Mouse (Mus musculus): Measurements from ENCODE around the gene Hoxd4. TPM values are rescaled to one million over a fixed set of nuclear protein-coding genes. Genes with fewer than 3 reads are reported as not detected.

Hoxd4 gene
- polyA plus RNA-seq, 1 experiment from 2014 or later = 0.29 TPM

DNA sequence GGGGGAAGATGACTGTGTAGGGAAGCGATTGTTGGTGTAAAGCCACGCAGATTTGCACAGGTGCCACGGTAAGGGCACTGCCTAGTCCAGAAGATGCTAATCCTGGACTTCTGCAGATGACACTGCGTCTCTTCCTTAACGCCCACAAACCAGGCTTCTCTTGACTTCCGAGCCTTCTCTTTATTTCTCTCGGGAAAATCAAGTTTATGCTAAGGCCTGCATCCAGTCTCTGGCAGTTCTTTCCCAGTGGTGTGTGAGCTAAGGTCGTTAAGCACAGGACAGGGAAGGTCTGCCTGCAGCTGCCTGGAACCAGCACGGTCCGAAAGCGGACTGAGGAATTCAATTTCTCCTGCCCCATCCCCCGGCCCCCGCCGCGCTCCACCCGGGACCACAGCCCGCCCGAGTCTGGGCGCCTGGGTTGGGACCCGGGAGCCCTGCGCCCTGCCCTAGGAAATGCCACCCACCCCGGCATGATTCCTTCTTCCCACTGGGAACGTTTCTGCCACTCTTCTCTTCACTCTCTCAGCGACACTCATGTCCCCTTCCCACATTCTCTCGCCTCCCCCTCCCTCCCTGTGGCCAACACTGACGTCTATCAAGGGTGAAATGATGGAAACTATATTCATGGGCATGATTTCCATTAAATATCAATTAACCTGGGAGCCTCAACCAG lies 7.9 kb upstream of the Hoxd4 start:
- peaks cover 4% of the 10 kb centered on the region; the same call in 1 of the 2 replicates for H3K36me3 ChIP-seq
- peak overlapping the region; percentile 90; the same call in 1 of the 2 replicates for H3K4me2 ChIP-seq
- WGBS = 10% methylated on average over 26 of the region's 26 CpGs
- H3K4me1 ChIP-seq = peaks cover 39% of the 10 kb centered on the region
- peaks cover 88% of the 10 kb centered on the region for H3K27me3 ChIP-seq
- H3K27ac ChIP-seq = peak overlapping the region; percentile 83; the same call in 1 of the 2 replicates
- H3K9me3 ChIP-seq = no peaks in the 10 kb centered on the region
- ATAC-seq (ENCODE audit: insufficient number of reproducible peaks, low FRiP score, low TSS enrichment, low read depth) = peak; percentile 15; the same call in 1 of the 2 replicates
- peak overlapping the region; percentile 61 for H3K4me3 ChIP-seq
- H3K9ac ChIP-seq = no peak overlapping the region

DNA sequence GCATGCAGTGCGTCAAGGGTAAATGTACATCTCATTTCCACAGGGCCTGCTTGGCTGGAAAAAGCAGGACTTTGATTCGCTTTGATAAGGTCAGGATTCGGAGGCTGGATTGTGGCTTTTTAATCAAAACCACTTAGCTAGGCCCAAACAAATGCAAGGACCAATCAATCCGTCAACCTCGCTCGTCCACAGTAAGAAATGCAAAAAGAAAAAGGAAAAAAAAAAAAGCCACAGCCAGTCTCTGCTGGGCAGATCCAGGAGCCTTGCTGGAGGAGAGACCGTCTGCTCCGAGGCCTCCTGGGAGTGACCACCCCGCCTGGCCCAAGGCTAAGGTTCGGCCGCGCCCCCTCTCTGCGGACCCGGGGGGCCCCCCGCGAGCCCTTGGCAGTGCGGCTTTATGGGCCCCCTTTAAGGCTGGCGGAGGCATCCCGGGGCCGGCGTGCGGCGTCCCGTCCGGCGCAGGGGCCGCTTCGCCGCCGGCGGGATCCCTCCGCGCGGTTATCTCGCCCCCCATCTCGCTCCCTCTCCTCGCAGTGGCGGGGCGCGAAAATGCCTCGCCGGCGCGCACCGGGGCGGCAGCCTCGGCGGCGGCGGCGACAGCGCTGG lies 7.2 kb upstream of the Hoxd4 start, which contains the start of gene Hoxd8:
Gene Hoxd8 (plus strand): TSS at position 223 of the 606 bp plus-strand sequence.
- peaks cover 37% of the 10 kb centered on the region for H3K4me1 ChIP-seq
- H3K9me3 ChIP-seq = no peaks in the 10 kb centered on the region
- H3K27ac ChIP-seq = peak within 1 kb of the TSS; percentile 83
- H3K27me3 ChIP-seq = peaks cover 88% of the 10 kb centered on the region
- H3K4me3 ChIP-seq = peak within 1 kb of the TSS; percentile 61
- peaks cover 4% of the 10 kb centered on the region; the same call in 1 of the 2 replicates for H3K36me3 ChIP-seq
- 1% methylated on average over 42 of the region's 52 CpGs for WGBS
- ATAC-seq (ENCODE audit: insufficient number of reproducible peaks, low FRiP score, low TSS enrichment, low read depth) = no peak
- peak within 1 kb of the TSS; percentile 54 for H3K9ac ChIP-seq
- H3K4me2 ChIP-seq = peak within 1 kb of the TSS; percentile 90

GRCm38 (mm10) chr2:74704999-74705466 lies 6.7 kb upstream of the Hoxd4 start:
- Histone ChIP-seq H3K4me3 (peak overlapping the region; percentile 61), H3K27ac (peak overlapping the region; percentile 83), H3K9ac (peak overlapping the region; percentile 54), H3K27me3 (peaks cover 88% of the 10 kb centered on the region), H3K4me2 (peak overlapping the region; percentile 90), H3K36me3 (peaks cover 3% of the 10 kb centered on the region; the same call in 1 of the 2 replicates), H3K4me1 (peaks cover 33% of the 10 kb centered on the region), H3K9me3 (no peaks in the 10 kb centered on the region)
- WGBS = 0% methylated on average over 17 of the region's 66 CpGs
- ATAC-seq (ENCODE audit: insufficient number of reproducible peaks, low FRiP score, low TSS enrichment, low read depth) = no peak; the same call in 1 of the 2 replicates

GRCm38 (mm10) chr2:74705467-74706089 lies 6.2 kb upstream of the Hoxd4 start:
- peak overlapping the region; percentile 90 for H3K4me2 ChIP-seq
- under 1% methylated on average over 80 of the region's 85 CpGs for WGBS
- H3K9ac ChIP-seq = peak overlapping the region; percentile 54
- peaks cover 27% of the 10 kb centered on the region for H3K4me1 ChIP-seq
- H3K27me3 ChIP-seq = peaks cover 88% of the 10 kb centered on the region
- H3K4me3 ChIP-seq = peak overlapping the region; percentile 61
- ATAC-seq (ENCODE audit: insufficient number of reproducible peaks, low FRiP score, low TSS enrichment, low read depth) = no peak
- H3K27ac ChIP-seq = peak overlapping the region; percentile 83
- H3K9me3 ChIP-seq = no peaks in the 10 kb centered on the region
- H3K36me3 ChIP-seq = no peaks in the 10 kb centered on the region

DNA sequence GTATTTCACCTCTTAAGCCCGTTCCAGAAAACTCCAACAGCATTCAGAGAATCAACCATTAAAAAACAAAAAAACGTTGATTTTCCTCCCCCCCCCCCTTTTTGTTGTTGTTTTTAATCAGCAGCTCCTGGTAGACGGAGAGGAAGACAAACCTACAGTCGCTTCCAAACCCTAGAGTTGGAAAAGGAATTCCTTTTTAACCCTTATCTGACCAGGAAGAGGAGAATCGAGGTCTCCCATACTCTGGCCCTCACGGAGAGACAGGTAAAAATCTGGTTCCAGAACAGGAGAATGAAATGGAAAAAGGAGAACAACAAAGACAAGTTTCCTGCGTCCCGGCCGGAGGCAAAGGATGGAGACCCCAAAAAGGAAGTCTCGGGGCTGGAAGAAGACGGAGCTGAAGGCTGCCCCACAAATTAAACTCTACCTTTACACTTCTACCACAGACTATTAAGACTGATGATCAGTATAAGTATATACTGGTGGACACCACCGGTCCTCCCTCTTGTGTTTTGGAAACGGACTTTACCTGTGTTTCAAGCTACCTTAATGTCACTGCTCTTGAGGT lies 5.3 kb upstream of the Hoxd4 start:
- H3K9ac ChIP-seq = no peak overlapping the region
- peak overlapping the region; percentile 90; the same call in 1 of the 2 replicates for H3K4me2 ChIP-seq
- H3K9me3 ChIP-seq = no peaks in the 10 kb centered on the region
- 7% methylated on average over 13 of the region's 13 CpGs for WGBS
- H3K4me3 ChIP-seq = peak overlapping the region; percentile 61
- no peak overlapping the region for H3K27ac ChIP-seq
- no peak for ATAC-seq (ENCODE audit: insufficient number of reproducible peaks, low FRiP score, low TSS enrichment, low read depth)
- peaks cover 24% of the 10 kb centered on the region for H3K4me1 ChIP-seq
- H3K36me3 ChIP-seq = no peaks in the 10 kb centered on the region
- peaks cover 86% of the 10 kb centered on the region for H3K27me3 ChIP-seq

GRCm38 (mm10) chr2:74707599-74707998 lies 4.1 kb upstream of the Hoxd4 start:
- Histone ChIP-seq H3K36me3 (no peaks in the 10 kb centered on the region), H3K27me3 (peaks cover 94% of the 10 kb centered on the region), H3K27ac (no peak overlapping the region), H3K4me1 (peaks cover 33% of the 10 kb centered on the region), H3K4me2 (no peak overlapping the region), H3K9me3 (no peaks in the 10 kb centered on the region), H3K9ac (no peak overlapping the region), H3K4me3 (0 out of 2 replicates have a peak overlapping the region, but pooled peaks have one; percentile 4)
- no peak for ATAC-seq (ENCODE audit: insufficient number of reproducible peaks, low FRiP score, low TSS enrichment, low read depth)
- WGBS = 36% methylated on average over 7 of the region's 7 CpGs

DNA sequence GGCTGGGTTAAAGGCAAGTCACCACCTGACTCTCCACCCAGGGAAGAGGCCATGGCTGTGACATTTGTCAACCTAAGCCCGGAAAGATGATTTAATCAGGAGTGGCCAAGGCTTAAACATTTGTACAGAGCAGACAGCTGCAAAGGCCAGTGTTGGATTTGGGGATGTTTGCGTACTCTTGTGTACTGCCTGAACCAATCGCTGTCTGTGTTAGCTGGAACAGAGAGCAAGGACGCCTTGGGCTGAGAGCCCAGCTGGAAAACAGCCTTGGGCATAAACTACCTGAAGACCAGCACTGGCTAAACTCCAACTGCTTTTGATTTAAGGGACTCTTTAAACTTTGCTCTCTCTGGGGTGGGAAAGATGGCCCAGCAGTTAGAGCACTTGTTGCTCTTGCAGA lies 3.1 kb upstream of the Hoxd4 start:
- H3K4me2 ChIP-seq = no peak overlapping the region
- H3K9me3 ChIP-seq = no peaks in the 10 kb centered on the region
- no peaks in the 10 kb centered on the region for H3K36me3 ChIP-seq
- WGBS = 27% methylated on average over 4 of the region's 4 CpGs
- no peak overlapping the region for H3K9ac ChIP-seq
- H3K4me3 ChIP-seq = no peak overlapping the region
- no peak for ATAC-seq (ENCODE audit: insufficient number of reproducible peaks, low FRiP score, low TSS enrichment, low read depth)
- peaks cover 32% of the 10 kb centered on the region for H3K4me1 ChIP-seq
- H3K27me3 ChIP-seq = peaks cover 96% of the 10 kb centered on the region
- no peak overlapping the region for H3K27ac ChIP-seq

DNA sequence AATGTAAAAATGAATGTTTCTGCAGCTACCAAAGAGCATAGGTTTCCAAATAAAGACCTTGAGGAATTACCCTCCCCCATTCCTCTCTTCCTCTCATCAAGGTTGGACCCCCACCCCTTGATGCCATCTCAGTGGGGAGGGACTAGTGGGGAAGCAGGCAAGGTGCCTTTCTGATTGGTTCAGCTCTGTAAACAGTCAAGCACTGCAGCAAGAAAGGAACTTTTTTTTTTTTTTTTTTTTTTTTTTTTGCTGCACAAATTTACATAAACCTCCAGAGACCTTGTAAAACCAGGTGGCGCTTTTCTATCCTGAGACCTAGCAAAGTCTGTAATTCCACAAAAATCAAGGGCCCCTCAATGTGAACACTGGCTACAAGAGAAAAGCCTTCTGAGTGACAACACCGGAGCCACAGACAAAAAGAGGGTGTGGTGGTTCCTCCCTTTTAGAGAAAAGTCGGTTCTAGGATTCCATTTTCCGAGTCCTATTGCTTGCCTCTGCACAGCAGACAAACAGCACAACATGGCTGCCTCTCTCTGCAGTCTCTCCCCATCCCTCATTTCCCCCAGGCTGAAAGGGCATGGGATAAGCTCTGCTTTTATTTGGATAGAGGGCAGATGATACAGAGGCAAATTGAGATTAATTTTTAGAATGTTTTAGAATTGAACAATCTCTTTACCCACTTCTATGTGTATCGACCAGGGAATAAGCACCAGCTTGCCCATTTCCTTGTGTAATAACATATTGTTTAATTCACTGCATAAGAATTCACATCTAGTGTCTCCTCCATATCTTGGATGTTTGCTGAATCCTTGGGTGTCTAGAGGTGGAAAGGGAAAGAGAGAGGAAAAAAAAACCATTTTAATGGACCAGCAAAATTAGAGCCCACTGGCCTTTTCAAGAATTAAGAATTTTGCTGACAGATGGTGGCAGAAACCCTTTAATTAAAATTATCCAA lies 2.0 kb upstream of the Hoxd4 start:
- Histone ChIP-seq H3K27ac (no peak overlapping the region), H3K27me3 (peaks cover 96% of the 10 kb centered on the region), H3K36me3 (no peaks in the 10 kb centered on the region), H3K9me3 (no peaks in the 10 kb centered on the region), H3K9ac (no peak overlapping the region), H3K4me1 (peaks cover 25% of the 10 kb centered on the region), H3K4me2 (no peak overlapping the region), H3K4me3 (no peak overlapping the region)
- WGBS = 15% methylated on average over 5 of the region's 5 CpGs
- ATAC-seq (ENCODE audit: insufficient number of reproducible peaks, low FRiP score, low TSS enrichment, low read depth) = no peak

GRCm38 (mm10) chr2:74710929-74711543 lies 693 bp upstream of the Hoxd4 start:
- peak overlapping the region; percentile 45 for H3K4me3 ChIP-seq

GRCm38 (mm10) chr2:74713239-74714150 lies 1.8 kb downstream of the Hoxd4 start:
- no peak overlapping the region for H3K27ac ChIP-seq
- WGBS = 11% methylated on average over 19 of the region's 19 CpGs
- H3K9ac ChIP-seq = no peak overlapping the region
- H3K4me3 ChIP-seq = no peak overlapping the region
- H3K4me1 ChIP-seq = peaks cover 25% of the 10 kb centered on the region
- no peak for ATAC-seq (ENCODE audit: insufficient number of reproducible peaks, low FRiP score, low TSS enrichment, low read depth)
- H3K9me3 ChIP-seq = no peaks in the 10 kb centered on the region
- peak overlapping the region; percentile 19; the same call in 1 of the 2 replicates for H3K4me2 ChIP-seq
- peaks cover 97% of the 10 kb centered on the region for H3K27me3 ChIP-seq
- no peaks in the 10 kb centered on the region for H3K36me3 ChIP-seq

More at GRCm38 (mm10) chr2:74710929-74711543, 693 bp upstream of the Hoxd4 start:
- Histone ChIP-seq H3K9ac (no peak overlapping the region), H3K9me3 (no peaks in the 10 kb centered on the region), H3K27me3 (peaks cover 96% of the 10 kb centered on the region), H3K36me3 (no peaks in the 10 kb centered on the region), H3K4me2 (peak overlapping the region; percentile 72), H3K4me1 (peaks cover 23% of the 10 kb centered on the region), H3K27ac (no peak overlapping the region)
- 2% methylated on average over 16 of the region's 16 CpGs for WGBS
- ATAC-seq (ENCODE audit: insufficient number of reproducible peaks, low FRiP score, low TSS enrichment, low read depth) = no peak

Data from limb, embryonic 15.5 days (tissue).